Comparison of ENCODE assay signal across 8 mouse cellular contexts in genomic region chr14:19977271-19978024, GRCm38 (mm10). TPM values are rescaled to one million over a fixed set of nuclear protein-coding genes. Genes with fewer than 3 reads are reported as not detected.
A peak's percentile ranks its signal among the peaks of the same experiment; 100 is the strongest.
DNase-seq lines count a peak whose midpoint lies in the region; ATAC-seq and TF ChIP-seq lines count a peak whose summit lies in the region.

Gene Gng2 (minus strand): TSS chr14:19977627.

- peak within 1 kb of the TSS; percentile 28 for H3K27ac ChIP-seq in testis, adult 2 months (ENCODE audit: control insufficient read depth, insufficient read depth, low read depth, low read length)
- H3K27ac ChIP-seq in heart, embryonic 13.5 days (replicated peaks), result peak within 1 kb of the TSS; percentile 76
- H3K27ac ChIP-seq in midbrain, embryonic 14.5 days (replicated peaks; ENCODE audit: low read depth, low read length), result peak within 1 kb of the TSS; percentile 96

- H3K9ac ChIP-seq in heart, embryonic 13.5 days, result peak within 1 kb of the TSS; percentile 82
- H3K9ac ChIP-seq in midbrain, embryonic 14.5 days (replicated peaks; ENCODE audit: low read length), result peak within 1 kb of the TSS; percentile 92

- H3K27me3 ChIP-seq in testis, adult 2 months (ENCODE audit: control insufficient read depth, insufficient read depth, low read length), result no peaks in the 10 kb centered on the region; the same call in 1 of the 2 replicates
- H3K27me3 ChIP-seq in heart, embryonic 13.5 days (replicated peaks), result no peaks in the 10 kb centered on the region
- no peaks in the 10 kb centered on the region for H3K27me3 ChIP-seq in midbrain, embryonic 14.5 days (ENCODE audit: control insufficient read depth, insufficient read depth, low read length)

- 12% methylated on average over 15 of the region's 15 CpGs for WGBS in heart, embryonic 13.5 days
- 5% methylated on average over 15 of the region's 15 CpGs for WGBS in midbrain, embryonic 14.5 days

- peak within 1 kb of the TSS; percentile 53 for H3K4me3 ChIP-seq in testis, adult 2 months (ENCODE audit: control insufficient read depth, low read depth, low read length)
- H3K4me3 ChIP-seq in heart, embryonic 13.5 days, result peak within 1 kb of the TSS; percentile 60
- H3K4me3 ChIP-seq in midbrain, embryonic 14.5 days (replicated peaks; ENCODE audit: low read depth, low read length), result peak within 1 kb of the TSS; percentile 45

- no peaks in the 10 kb centered on the region for H3K36me3 ChIP-seq in testis, adult 2 months (ENCODE audit: control insufficient read depth, insufficient read depth, low read length)
- no peaks in the 10 kb centered on the region for H3K36me3 ChIP-seq in heart, embryonic 13.5 days
- no peaks in the 10 kb centered on the region for H3K36me3 ChIP-seq in midbrain, embryonic 14.5 days (ENCODE audit: control insufficient read depth, insufficient read depth, low read length)

- DNase-seq in cerebellum, postnatal 4 days (ENCODE audit: low spot score in 2 of 2), result no peak
- DNase-seq in testis, postnatal 14 days (ENCODE audit: low spot score), result no peak
- no peak for DNase-seq in layer of hippocampus, postnatal 25 days (ENCODE audit: extremely low spot score in 1 of 2, low spot score in 1 of 2)
- DNase-seq in midbrain, embryonic 14.5 days, result no peak
- no peak for DNase-seq in urinary bladder, adult 2 months (ENCODE audit: low spot score)

- H3K4me2 ChIP-seq in heart, embryonic 13.5 days, result peak within 1 kb of the TSS; percentile 80
- peak within 1 kb of the TSS; percentile 63 for H3K4me2 ChIP-seq in midbrain, embryonic 14.5 days (ENCODE audit: low read length)

- H3K9me3 ChIP-seq in heart, embryonic 13.5 days, result no peaks in the 10 kb centered on the region
- no peaks in the 10 kb centered on the region for H3K9me3 ChIP-seq in midbrain, embryonic 14.5 days (ENCODE audit: control insufficient read depth, low read length)

- peak; percentile 27 for ATAC-seq in cerebellum, adult (ENCODE audit: insufficient number of reproducible peaks, low FRiP score, low TSS enrichment)
- ATAC-seq in heart, embryonic 13.5 days (ENCODE audit: extremely low read depth, insufficient number of reproducible peaks, low FRiP score, low TSS enrichment), result no peak
- peak; percentile 49 for ATAC-seq in midbrain, embryonic 14.5 days (ENCODE audit: low FRiP score, low TSS enrichment)

- TF ChIP-seq POLR2A in testis, adult 2 months (IDR thresholded peaks at IDR 0.05; ENCODE audit: control insufficient read depth, low read depth, low read length), result no peak

- TF ChIP-seq CTCF in testis, adult 2 months (IDR thresholded peaks at IDR 0.05; ENCODE audit: control insufficient read depth, insufficient read depth, insufficient replicate concordance, low read depth, low read length), result no peak

- no peaks in the 10 kb centered on the region; the same call in 1 of the 2 replicates for H3K4me1 ChIP-seq in testis, adult 2 months (ENCODE audit: control insufficient read depth, insufficient read depth, low read length)
- H3K4me1 ChIP-seq in heart, embryonic 13.5 days, result peaks cover 28% of the 10 kb centered on the region
- H3K4me1 ChIP-seq in midbrain, embryonic 14.5 days (ENCODE audit: control insufficient read depth, insufficient read depth, low read length), result peaks cover 24% of the 10 kb centered on the region

RNA-seq across cellular contexts. Expression of gene Gng2, which starts in this region (rescaled TPM):
- polyA plus RNA-seq in testis, adult 2 months (2012; rRNA removed), result 0.48 and 0.65 TPM in 2 replicates
- 39.9 and 41.0 TPM in 2 replicates for polyA plus RNA-seq in heart, embryonic 13.5 days (2015; fragmentation: Nextera tagmentation; extraction: Ambion mirVana)
- 100 to 1,000 TPM; 311 to 324 TPM for total RNA-seq in layer of hippocampus, postnatal 25 days (2021)
- polyA plus RNA-seq in midbrain, embryonic 14.5 days (2014; fragmentation: Nextera tagmentation; extraction: Ambion mirVana), result 422 and 423 TPM in 2 replicates
- 6.5 and 12.6 TPM in 2 replicates for polyA plus RNA-seq in urinary bladder, adult 2 months (2012; rRNA removed)

Comparison
In these comparisons a context has a peak if more than half of its experiments do, and no peak if none do; other contexts are left out.
1. RNA of gene Gng2 (polyA plus RNA-seq): 422 to 423 TPM in midbrain, embryonic 14.5 days; 39.9 to 41.0 TPM in heart, embryonic 13.5 days, 6.5 to 12.6 TPM in urinary bladder, adult 2 months and 0.48 to 0.65 TPM in testis, adult 2 months; every median in the first group is over 10 times any median in the second.
2. H3K27ac ChIP-seq: peak in every context shown above with its lines; median percentile 96 in midbrain, embryonic 14.5 days; 76 in heart, embryonic 13.5 days; 28 in testis, adult 2 months.
3. Peak in every context shown above with its lines, with median percentiles within 50 percentile points of each other: H3K4me3 ChIP-seq.